Comparison of ENCODE assay signal across 9 mouse cellular contexts in genomic region chr1:191153052-191153451, GRCm38 (mm10). TPM values are rescaled to one million over a fixed set of nuclear protein-coding genes. Genes with fewer than 3 reads are reported as not detected.
DNase-seq lines count a peak whose midpoint lies in the region; TF ChIP-seq lines count a peak whose summit lies in the region.
"Had no signal": no experiment of that assay in that cellular context is flagged by ENCODE, and none has a peak within 500 bp of the region (broad histone marks: within the 10 kb centered on the region; RNA-seq: fewer than 3 reads in every experiment).

No protein-coding gene starts in this region.

- H3K27me3 ChIP-seq in small intestine, adult 2 months (ENCODE audit: control insufficient read depth, insufficient read depth, low read length), result no peaks in the 10 kb centered on the region

- no peak overlapping the region for H3K27ac ChIP-seq in gastrocnemius, adult 2 months
- H3K27ac ChIP-seq in small intestine, adult 2 months (ENCODE audit: insufficient read depth, low read depth, low read length), result no peak overlapping the region

- no peak overlapping the region for H3K4me3 ChIP-seq in gastrocnemius, adult 2 months
- no peak overlapping the region for H3K4me3 ChIP-seq in lung, adult 2 months (replicated peaks; ENCODE audit: extremely low read depth, low read depth, low read length)
- H3K4me3 ChIP-seq in small intestine, adult 2 months (ENCODE audit: low read depth, low read length), result no peak overlapping the region

- TF ChIP-seq CTCF in gastrocnemius, adult 2 months (IDR thresholded peaks at IDR 0.05), result peak; percentile 89
- peak; percentile 88 for TF ChIP-seq CTCF in lung, adult 2 months (IDR thresholded peaks at IDR 0.05; ENCODE audit: insufficient read depth, low read length)
- peak; percentile 81; the same call in 1 of the 2 replicates for TF ChIP-seq CTCF in small intestine, adult 2 months (IDR thresholded peaks at IDR 0.05; ENCODE audit: extremely low read depth, insufficient read length, insufficient replicate concordance, low read depth, low read length)

- H3K36me3 ChIP-seq in small intestine, adult 2 months (ENCODE audit: control insufficient read depth, insufficient read depth, low read length), result no peaks in the 10 kb centered on the region

- peak; percentile 41 for DNase-seq in gastrocnemius, adult 2 months
- no peak for DNase-seq in gastrocnemius, postnatal 25 days
- peak; percentile 73 for DNase-seq in CD4-positive, CD25-positive, alpha-beta regulatory T cell, adult 2 months (ENCODE audit: low read depth, low spot score)
- DNase-seq in c-Kit-positive CD71-negative TER-119-negative erythroid progenitor cells, embryonic 14.5 days (ENCODE audit: low read depth), result peak; percentile 37
- peak; percentile 11 to 29 for DNase-seq in frontal cortex, postnatal 25 days (ENCODE audit: low spot score in 2 of 2)
- peak; percentile 22 to 56 for DNase-seq in kidney, adult 8-10 months
- peak; percentile 53 for DNase-seq in lung, adult 2 months

- 21% methylated on average over 4 of the region's 4 CpGs for WGBS in lung, adult 2 months
- 20% methylated on average over 4 of the region's 4 CpGs for WGBS in small intestine, adult 2 months

- intact Hi-C loops in gastrocnemius, adult 2 months (cut with DNase I), result no loop called here

- no peak for TF ChIP-seq POLR2A in lung, adult 2 months (IDR thresholded peaks at IDR 0.05; ENCODE audit: borderline replicate concordance, extremely low read depth, low read depth, low read length)
- TF ChIP-seq POLR2A in small intestine, adult 2 months (IDR thresholded peaks at IDR 0.05; ENCODE audit: low read depth, low read length), result no peak

- H3K4me1 ChIP-seq in lung, adult 2 months (ENCODE audit: control insufficient read depth, insufficient read depth, low read length), result no peaks in the 10 kb centered on the region
- H3K4me1 ChIP-seq in small intestine, adult 2 months (ENCODE audit: control insufficient read depth, insufficient read depth, insufficient read length, low read length), result no peaks in the 10 kb centered on the region

RNA-seq across cellular contexts. Expression of gene Fam71a, which starts 11.6 kb away (rescaled TPM):
- total RNA-seq in gastrocnemius, adult 2 months (2021), result not detected
- total RNA-seq in gastrocnemius, postnatal 25 days (2021), result not detected
- not detected in 2 replicates for polyA plus RNA-seq in lung, adult 2 months (2012; rRNA removed)
- polyA plus RNA-seq in small intestine, adult 2 months (2012; rRNA removed), result not detected in 2 replicates
- total RNA-seq: left cerebral cortex, postnatal 14 days had no signal

RNA-seq across cellular contexts. Expression of gene Batf3, which starts 55.4 kb away (rescaled TPM):
- under 1 TPM in 1 of 2 experiments, not detected in 1; 0.38 TPM for total RNA-seq in gastrocnemius, adult 2 months (2021)
- under 1 TPM in 1 of 2 experiments, not detected in 1; 0.43 TPM for total RNA-seq in gastrocnemius, postnatal 25 days (2021)
- polyA plus RNA-seq in lung, adult 2 months (2012; rRNA removed), result 5.1 and 6.1 TPM in 2 replicates
- polyA plus RNA-seq in small intestine, adult 2 months (2012; rRNA removed), result 5.7 and 11.5 TPM in 2 replicates
